Mouse (Mus musculus) forebrain, postnatal 0 days (tissue): ENCODE results near the gene Zbtb20. TPM values are rescaled to one million over a fixed set of nuclear protein-coding genes. Genes with fewer than 3 reads are reported as not detected.

Experiments
- ATAC-seq: fragments of 200-750 bp; cut with Nextera tagmentation; 2 replicates; pipeline ENCODE4 v1.8.0; 2017; ENCODE audit warnings: mild to moderate bottlenecking, moderate library complexity
- DNase-seq: peaks from one replicate; pipeline ENCODE4 v3.0.0-alpha.2; 2015
- H3K27ac ChIP-seq: fragments of 300-500 bp; sonication (generic); 2 replicates; pipeline ENCODE4 v1.5.1; 2014; ENCODE audit warnings: low read depth, mild to moderate bottlenecking, antibody characterized with exemption, low read length, moderate library complexity, mixed read lengths
- H3K27me3 ChIP-seq: fragments of 300-500 bp; sonication (generic); 2 replicates; pipeline ENCODE4 v1.6.1; 2014; ENCODE audit warnings: mild to moderate bottlenecking, low read length, mixed read lengths; ENCODE audit not compliant: insufficient read depth
- H3K36me3 ChIP-seq: fragments of 300-500 bp; sonication (generic); 2 replicates; pipeline ENCODE4 v1.6.1; 2014; ENCODE audit warnings: mild to moderate bottlenecking, moderate library complexity; ENCODE audit not compliant: insufficient read depth
- H3K4me1 ChIP-seq: fragments of 300-500 bp; sonication (generic); 2 replicates; pipeline ENCODE4 v1.6.1; 2014; ENCODE audit warnings: antibody characterized with exemption; ENCODE audit not compliant: insufficient read depth
- H3K4me2 ChIP-seq: fragments of 300-500 bp; sonication (generic); 2 replicates; pipeline ENCODE4 v1.6.1; 2014; ENCODE audit warnings: low read depth, mild to moderate bottlenecking, moderate library complexity
- H3K4me3 ChIP-seq: fragments of 300-500 bp; sonication (generic); 2 replicates; pipeline ENCODE4 v1.5.1; 2014; ENCODE audit warnings: low read depth, low read length, mixed read lengths
- H3K9ac ChIP-seq: fragments of 300-500 bp; sonication (generic); 2 replicates; pipeline ENCODE4 v1.6.1; 2014; ENCODE audit warnings: mild to moderate bottlenecking
- H3K9me3 ChIP-seq: fragments of 300-500 bp; sonication (generic); 2 replicates; pipeline ENCODE4 v1.6.1; 2016; ENCODE audit warnings: low read length
- CTCF ChIP-seq: sonication (generic); IDR thresholded peaks from 2 replicates; pipeline ENCODE4 v1.5.1; 2016; ENCODE audit warnings: antibody characterized with exemption, control low read depth, low read depth
- WGBS: fragments of 180-500 bp; shearing (Covaris S2); extraction: QIAGEN DNeasy Blood & Tissue Kit; methylation state at CpG from one replicate; pipeline ENCODE4 v1.1.7; 2014; 5-methylcytosine and 5-hydroxymethylcytosine counted together
- polyA plus RNA-seq: library from polyadenylated mRNA; unstranded; fragments of >200 nt; fragmentation: Nextera tagmentation; extraction: Ambion mirVana; gene quantifications from 2 replicates; pipeline ENCODE4 v1.2.1, GENCODE M21; 2015
- total RNA-seq: library from RNA; depleted of rRNA; stranded (reverse); fragments of >200 nt; gene quantifications from 2 replicates; pipeline ENCODE4 v1.2.3, GENCODE M21; 2014

Gene Zbtb20
- total and polyA plus RNA-seq, 2 experiments from 2014 or later: 63.4 to 90.9 TPM

- Histone ChIP-seq H3K4me2 (no peak overlapping the region), H3K27ac (no peak overlapping the region), H3K4me1 (peaks cover 2% of the 10 kb centered on the region; the same call in 1 of the 2 replicates), H3K27me3 (no peaks in the 10 kb centered on the region), H3K4me3 (no peak overlapping the region), H3K9me3 (no peaks in the 10 kb centered on the region), H3K9ac (no peak overlapping the region), H3K36me3 (no peaks in the 10 kb centered on the region)
- WGBS: 79% methylated on average over 9 of the region's 9 CpGs
- DNase-seq (no peak), ATAC-seq (no peak)
- TF ChIP-seq CTCF: no peak
Measured at GRCm38 (mm10) chr16:43495175-43495818, 619.6 kb downstream of the Zbtb20 start.

- WGBS: 70% methylated on average over 2 of the region's 2 CpGs
- DNase-seq: no peak
- Histone ChIP-seq H3K27ac (no peak overlapping the region), H3K4me1 (peaks cover 5% of the 10 kb centered on the region; the same call in 1 of the 2 replicates), H3K4me3 (no peak overlapping the region), H3K4me2 (no peak overlapping the region), H3K36me3 (no peaks in the 10 kb centered on the region), H3K27me3 (no peaks in the 10 kb centered on the region), H3K9ac (no peak overlapping the region), H3K9me3 (no peaks in the 10 kb centered on the region)
- no peak for TF ChIP-seq CTCF
- no peak for ATAC-seq
Measured at GRCm38 (mm10) chr16:43497093-43497492, 621.4 kb downstream of the Zbtb20 start.

- H3K27me3 ChIP-seq: no peaks in the 10 kb centered on the region
- H3K27ac ChIP-seq: no peak overlapping the region
- peaks cover 8% of the 10 kb centered on the region for H3K4me1 ChIP-seq
- ATAC-seq: no peak
- 61% methylated on average over 8 of the region's 8 CpGs for WGBS
- H3K36me3 ChIP-seq: no peaks in the 10 kb centered on the region
- TF ChIP-seq CTCF: peak; percentile 33; the same call in 1 of the 2 replicates
- no peak overlapping the region for H3K9ac ChIP-seq
- H3K4me3 ChIP-seq: no peak overlapping the region
- no peaks in the 10 kb centered on the region for H3K9me3 ChIP-seq
- DNase-seq: no peak
- no peak overlapping the region for H3K4me2 ChIP-seq
Measured at GRCm38 (mm10) chr16:43500132-43500853, 624.6 kb downstream of the Zbtb20 start.

GRCm38 (mm10) chr16:43501284-43501683 is 625.6 kb downstream of the Zbtb20 start:
- ATAC-seq (no peak), DNase-seq (no peak)
- Histone ChIP-seq H3K9ac (no peak overlapping the region), H3K36me3 (no peaks in the 10 kb centered on the region), H3K27ac (no peak overlapping the region; the same call in 1 of the 2 replicates), H3K9me3 (no peaks in the 10 kb centered on the region), H3K27me3 (no peaks in the 10 kb centered on the region), H3K4me3 (no peak overlapping the region), H3K4me2 (no peak overlapping the region), H3K4me1 (peaks cover 8% of the 10 kb centered on the region)
- TF ChIP-seq CTCF: no peak
- 32% methylated on average over 4 of the region's 4 CpGs for WGBS

- H3K9ac ChIP-seq: peak overlapping the region; percentile 72
- H3K27ac ChIP-seq: peak overlapping the region; percentile 95
- peak overlapping the region; percentile 48 for H3K4me3 ChIP-seq
- ATAC-seq (no peak), DNase-seq (no peak)
- 16% methylated on average over 12 of the region's 12 CpGs for WGBS
- peaks cover 8% of the 10 kb centered on the region for H3K4me1 ChIP-seq
- no peaks in the 10 kb centered on the region for H3K36me3 ChIP-seq
- peak overlapping the region; percentile 72 for H3K4me2 ChIP-seq
- no peaks in the 10 kb centered on the region for H3K27me3 ChIP-seq
- H3K9me3 ChIP-seq: no peaks in the 10 kb centered on the region
- TF ChIP-seq CTCF: no peak
Measured at GRCm38 (mm10) chr16:43502339-43503009, 626.8 kb downstream of the Zbtb20 start.

GRCm38 (mm10) chr16:43503010-43503635 is 627.4 kb downstream of the Zbtb20 start:
- Histone ChIP-seq H3K36me3 (no peaks in the 10 kb centered on the region), H3K27ac (peak overlapping the region; percentile 95), H3K4me3 (peak overlapping the region; percentile 48), H3K4me1 (peaks cover 8% of the 10 kb centered on the region), H3K9me3 (no peaks in the 10 kb centered on the region), H3K27me3 (no peaks in the 10 kb centered on the region), H3K4me2 (peak overlapping the region; percentile 72), H3K9ac (peak overlapping the region; percentile 72)
- ATAC-seq (peak; percentile 68), DNase-seq (peak; percentile 77)
- TF ChIP-seq CTCF: no peak
- WGBS: 3% methylated on average over 13 of the region's 13 CpGs
